Mouse (Mus musculus) CH12.LX (cell line): ENCODE measurements around the gene Hist1h2bg.
A peak's percentile ranks its signal among the peaks of the same experiment; 100 is the strongest.
"Not testable (repeated sequence)": the region's sequence is repeated elsewhere in the genome, so short reads cannot be mapped to it uniquely, and the experiment has no call there.

Experiments
- CTCF ChIP-seq, 2 experiments: IDR thresholded peaks in 1 of 2; conservative IDR thresholded peaks in 1 of 2; 2 replicates each; pipeline ENCODE4 v1.5.1; 2011 to 2012; ENCODE audit warnings: low read depth in 2 of 2, low read length in 2 of 2, improper control_type of control experiment in 1 of 2, inconsistent platforms in 1 of 2, mild to moderate bottlenecking in 1 of 2, moderate library complexity in 1 of 2
- E2F4 ChIP-seq: IDR thresholded peaks from 2 replicates; pipeline ENCODE4 v1.6.1; 2011; ENCODE audit warnings: low read depth, low read length, improper control_type of control experiment; ENCODE audit not compliant: insufficient replicate concordance
- EP300 ChIP-seq: IDR thresholded peaks from 2 replicates; pipeline ENCODE4 v1.6.1; 2011; ENCODE audit warnings: low read length, improper control_type of control experiment
- GABPA ChIP-seq: IDR thresholded peaks from 2 replicates; pipeline ENCODE4 v1.6.1; 2012; ENCODE audit warnings: low read depth, low read length, improper control_type of control experiment, inconsistent platforms; ENCODE audit not compliant: insufficient replicate concordance
- HCFC1 ChIP-seq: IDR thresholded peaks from 2 replicates; pipeline ENCODE4 v1.6.1; 2012; ENCODE audit warnings: low read depth, mild to moderate bottlenecking, inconsistent platforms, low read length, improper control_type of control experiment
- KAT2A ChIP-seq: IDR thresholded peaks from 2 replicates; pipeline ENCODE4 v1.6.1; 2012; ENCODE audit warnings: low read length, improper control_type of control experiment, inconsistent platforms; ENCODE audit not compliant: insufficient replicate concordance
- MYC ChIP-seq: IDR thresholded peaks from 2 replicates; pipeline ENCODE4 v1.6.1; 2011; ENCODE audit warnings: low read depth, mild to moderate bottlenecking, improper control_type of control experiment, low read length
- NRF1 ChIP-seq: IDR thresholded peaks from 2 replicates; pipeline ENCODE4 v1.6.1; 2014; ENCODE audit warnings: low read depth, mild to moderate bottlenecking, inconsistent platforms, low read length, improper control_type of control experiment, moderate library complexity
- POLR2A ChIP-seq: IDR thresholded peaks from 2 replicates; pipeline ENCODE4 v1.6.1; 2011; ENCODE audit warnings: low read depth, mild to moderate bottlenecking, improper control_type of control experiment, low read length
- USF2 ChIP-seq: conservative IDR thresholded peaks from 2 replicates; pipeline ENCODE4 v1.6.1; 2011; ENCODE audit warnings: low read depth, low read length, improper control_type of control experiment

DNA sequence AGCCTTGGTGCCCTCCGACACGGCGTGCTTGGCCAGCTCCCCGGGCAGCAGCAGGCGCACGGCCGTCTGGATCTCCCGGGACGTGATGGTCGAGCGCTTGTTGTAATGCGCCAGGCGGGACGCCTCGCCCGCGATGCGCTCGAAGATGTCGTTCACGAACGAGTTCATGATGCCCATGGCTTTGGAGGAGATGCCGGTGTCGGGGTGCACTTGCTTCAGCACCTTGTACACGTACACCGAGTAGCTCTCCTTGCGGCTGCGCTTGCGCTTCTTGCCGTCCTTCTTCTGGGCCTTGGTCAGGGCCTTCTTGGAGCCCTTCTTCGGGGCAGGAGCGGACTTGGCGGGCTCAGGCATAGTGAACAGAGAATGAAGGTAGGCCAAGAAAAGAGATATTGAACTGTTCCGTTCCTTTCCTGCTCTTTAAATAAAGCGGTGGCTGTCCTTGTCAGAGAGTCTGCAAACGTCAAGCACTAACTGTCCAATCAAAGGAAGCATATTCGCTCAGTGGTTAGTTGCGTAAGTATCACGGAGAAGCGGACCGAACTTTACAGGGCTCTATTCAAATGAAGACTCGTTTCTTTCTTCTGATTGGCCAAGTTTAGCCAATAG lies 28.1 kb upstream of the Hist1h2bg start, which contains the start of gene Hist1h2bh:
- not testable (repeated sequence) for TF ChIP-seq USF2; MYC; KAT2A; E2F4; CTCF (conservative IDR thresholded peaks at IDR 0.05 in 1 of 2, IDR thresholded peaks at IDR 0.05 in 1 of 2; ENCODE audit: low read depth in 2 of 2, low read length in 2 of 2); GABPA; EP300
- TF ChIP-seq POLR2A, result peak; percentile 99
- peak; percentile 63 for TF ChIP-seq NRF1
- peak; percentile 53; the same call in 1 of the 2 replicates for TF ChIP-seq HCFC1
